Mouse (Mus musculus) hindbrain, embryonic 16.5 days (tissue): Measurements from ENCODE around the gene Gm9945. TPM values are rescaled to one million over a fixed set of nuclear protein-coding genes. Genes with fewer than 3 reads are reported as not detected.

Experiments
- ATAC-seq: fragments of 200-750 bp; cut with Nextera tagmentation; 2 replicates; pipeline ENCODE4 v1.8.0; 2017; ENCODE audit warnings: moderate TSS enrichment, moderate library complexity
- H3K27ac ChIP-seq: fragments of 300-500 bp; sonication (generic); 2 replicates; pipeline ENCODE4 v1.5.1; 2014; ENCODE audit warnings: low read depth, mild to moderate bottlenecking, control low read depth, low read length, moderate library complexity
- H3K27me3 ChIP-seq: fragments of 300-500 bp; sonication (generic); replicated peaks from 2 replicates; pipeline ENCODE4 v1.6.1; 2014; ENCODE audit warnings: low read length; ENCODE audit not compliant: control insufficient read depth, insufficient read depth
- H3K36me3 ChIP-seq: fragments of 300-500 bp; sonication (generic); 2 replicates; pipeline ENCODE4 v1.6.1; 2014; ENCODE audit warnings: mild to moderate bottlenecking, low read length, moderate library complexity, mixed read lengths; ENCODE audit not compliant: control insufficient read depth, insufficient read depth
- H3K4me1 ChIP-seq: fragments of 300-500 bp; sonication (generic); 2 replicates; pipeline ENCODE4 v1.6.1; 2014; ENCODE audit warnings: low read depth, low read length; ENCODE audit not compliant: control insufficient read depth, insufficient read depth
- H3K4me2 ChIP-seq: fragments of 300-500 bp; sonication (generic); 2 replicates; pipeline ENCODE4 v1.6.1; 2014; ENCODE audit warnings: mild to moderate bottlenecking, low read length, control low read depth, moderate library complexity
- H3K4me3 ChIP-seq: fragments of 300-500 bp; sonication (generic); 2 replicates; pipeline ENCODE4 v1.5.1; 2014; ENCODE audit warnings: mild to moderate bottlenecking, low read length, control low read depth, moderate library complexity
- H3K9ac ChIP-seq: fragments of 300-500 bp; sonication (generic); 2 replicates; pipeline ENCODE4 v1.6.1; 2014; ENCODE audit warnings: low read depth, mild to moderate bottlenecking, control low read depth, low read length, moderate library complexity
- H3K9me3 ChIP-seq: fragments of 300-500 bp; sonication (generic); 2 replicates; pipeline ENCODE4 v1.6.1; 2014; ENCODE audit warnings: mild to moderate bottlenecking, low read length, moderate library complexity; ENCODE audit not compliant: control insufficient read depth
- WGBS: fragments of 180-500 bp; shearing (Covaris S2); extraction: QIAGEN DNeasy Blood & Tissue Kit; methylation state at CpG from one replicate; pipeline ENCODE4 v1.1.7; 2014; 5-methylcytosine and 5-hydroxymethylcytosine counted together
- polyA plus RNA-seq: library from polyadenylated mRNA; unstranded; fragments of >200 nt; fragmentation: Nextera tagmentation; extraction: Ambion mirVana; gene quantifications from 2 replicates; pipeline ENCODE4 v1.2.1, GENCODE M21; 2015

Gene Gm9945
- polyA plus RNA-seq, 1 experiment from 2014 or later, result 0.34 TPM

DNA sequence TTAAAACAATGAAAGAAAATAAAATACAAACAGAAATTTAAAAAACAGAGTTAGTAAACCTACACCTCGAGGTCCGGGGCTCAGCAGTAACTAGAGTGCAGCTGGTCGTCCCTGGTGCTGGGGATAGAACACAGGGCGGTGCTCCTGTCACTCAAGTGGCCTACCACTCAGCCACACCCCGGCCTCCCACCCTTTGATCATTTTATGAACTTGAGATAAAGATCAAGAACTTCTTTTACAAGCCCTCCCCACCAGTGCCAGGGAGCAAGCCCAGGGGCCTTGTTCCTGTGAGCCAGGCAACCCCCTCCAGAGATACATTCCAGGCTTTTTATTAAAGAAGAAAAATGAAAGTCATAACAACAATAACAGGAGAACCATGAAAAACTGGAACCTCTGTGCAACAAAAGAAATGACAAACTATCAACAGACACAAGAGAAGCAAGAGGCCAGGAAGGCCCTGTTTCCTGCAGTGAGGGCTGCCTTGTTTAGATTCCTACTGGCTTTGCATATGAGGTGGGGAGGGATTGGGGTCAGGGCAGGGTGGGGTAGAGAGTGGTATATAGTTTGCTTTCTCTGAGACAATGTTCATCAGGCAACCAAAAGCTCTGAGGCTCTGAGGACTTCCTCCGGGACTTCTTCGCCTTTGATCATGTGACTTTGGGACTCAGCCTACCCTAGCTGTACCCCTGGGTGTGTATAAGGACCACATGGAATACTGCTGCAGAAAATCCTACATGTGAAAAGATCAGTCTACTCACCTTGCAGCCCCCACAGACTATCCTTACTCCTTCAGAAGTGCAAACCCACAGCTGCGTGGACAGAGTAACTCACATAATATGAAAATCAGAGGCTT, 37.0 kb downstream of the Gm9945 start:
- Histone ChIP-seq H3K27me3 (peaks cover 3% of the 10 kb centered on the region), H3K9ac (no peak overlapping the region), H3K4me2 (no peak overlapping the region), H3K4me3 (no peak overlapping the region), H3K36me3 (no peaks in the 10 kb centered on the region), H3K4me1 (peaks cover 15% of the 10 kb centered on the region), H3K9me3 (no peaks in the 10 kb centered on the region), H3K27ac (no peak overlapping the region)
- ATAC-seq, result no peak
- 46% methylated on average over 8 of the region's 8 CpGs for WGBS

DNA sequence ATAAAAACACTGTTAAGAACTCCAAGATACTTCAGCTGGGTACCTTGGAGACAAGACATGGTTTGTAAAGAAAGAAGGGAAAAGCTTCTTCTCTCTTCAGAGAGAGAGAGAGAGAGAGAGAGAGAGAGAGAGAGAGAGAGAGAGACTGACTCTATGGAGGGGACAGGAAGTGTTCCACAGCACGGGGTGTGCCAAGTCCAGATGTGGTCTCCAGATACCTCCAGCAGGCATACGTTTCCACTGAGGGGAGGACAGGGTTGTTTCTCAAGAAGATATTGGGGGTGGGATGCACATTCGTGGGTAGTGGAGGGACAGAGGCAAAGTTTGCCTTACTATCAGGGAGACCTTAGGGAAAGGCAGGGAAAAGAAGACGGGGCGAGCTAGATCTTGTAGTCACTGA, 38.8 kb downstream of the Gm9945 start:
- Histone ChIP-seq H3K4me3 (no peak overlapping the region), H3K4me1 (peaks cover 20% of the 10 kb centered on the region), H3K27ac (no peak overlapping the region), H3K9me3 (no peaks in the 10 kb centered on the region), H3K9ac (no peak overlapping the region), H3K27me3 (peaks cover 3% of the 10 kb centered on the region), H3K4me2 (peak overlapping the region; percentile 85), H3K36me3 (no peaks in the 10 kb centered on the region)
- 57% methylated on average over 5 of the region's 5 CpGs for WGBS
- ATAC-seq, result no peak

DNA sequence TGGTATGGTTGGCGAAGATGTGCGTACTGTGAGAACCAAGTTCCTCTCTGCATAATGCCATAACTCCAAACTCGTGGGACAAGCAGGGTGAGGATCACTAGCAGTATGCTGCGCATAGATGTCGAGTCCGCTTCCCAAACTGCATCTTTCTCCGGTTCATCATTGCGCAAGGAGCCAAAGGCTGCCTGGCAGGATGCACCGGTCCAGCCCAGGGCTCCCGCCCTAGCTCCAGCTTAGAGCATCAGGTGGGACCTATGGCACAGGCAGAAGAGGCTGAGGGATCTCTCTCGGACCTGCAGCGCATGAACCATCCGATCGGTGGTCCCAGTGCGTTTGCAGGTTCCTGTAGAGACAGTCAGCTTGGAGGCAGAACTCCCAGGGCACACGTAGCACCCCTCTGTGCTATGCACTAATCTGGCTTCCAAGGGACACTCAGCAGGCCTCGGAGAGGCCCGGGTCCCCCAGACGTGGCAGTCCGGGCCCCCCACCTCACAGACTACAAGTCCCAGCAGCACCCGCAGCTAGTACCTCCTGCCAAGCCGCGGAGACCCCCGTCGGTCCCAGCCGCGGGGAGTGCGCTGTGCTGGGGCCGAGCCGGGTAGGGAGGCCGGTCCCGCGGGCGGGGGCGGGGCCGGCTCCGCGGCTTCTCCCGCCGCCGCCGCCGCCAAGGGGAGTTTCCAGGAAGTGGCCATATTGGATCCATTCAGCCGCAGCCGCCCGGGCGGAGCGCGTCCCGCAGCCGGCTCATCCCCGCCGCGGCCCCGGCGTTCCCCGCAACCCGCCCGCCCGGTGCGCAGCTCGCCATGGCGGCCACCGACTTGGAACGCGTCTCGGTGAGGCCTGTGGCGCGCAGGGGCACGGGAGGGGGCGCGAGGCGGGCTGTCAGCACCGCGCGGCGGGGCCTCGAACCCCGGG, 39.5 kb downstream of the Gm9945 start, which contains the start of gene Sept8:
Sept8 (plus strand) TSS at position 51 of the 915 bp plus-strand sequence.
- WGBS, result 5% methylated on average over 58 of the region's 79 CpGs
- Histone ChIP-seq H3K4me2 (peak within 1 kb of the TSS; percentile 85), H3K9ac (peak within 1 kb of the TSS; percentile 77), H3K4me3 (peak within 1 kb of the TSS; percentile 67), H3K27ac (peak within 1 kb of the TSS; percentile 64), H3K36me3 (no peaks in the 10 kb centered on the region), H3K9me3 (no peaks in the 10 kb centered on the region), H3K27me3 (peaks cover 3% of the 10 kb centered on the region), H3K4me1 (peaks cover 20% of the 10 kb centered on the region)
- ATAC-seq, result peak; percentile 89

DNA sequence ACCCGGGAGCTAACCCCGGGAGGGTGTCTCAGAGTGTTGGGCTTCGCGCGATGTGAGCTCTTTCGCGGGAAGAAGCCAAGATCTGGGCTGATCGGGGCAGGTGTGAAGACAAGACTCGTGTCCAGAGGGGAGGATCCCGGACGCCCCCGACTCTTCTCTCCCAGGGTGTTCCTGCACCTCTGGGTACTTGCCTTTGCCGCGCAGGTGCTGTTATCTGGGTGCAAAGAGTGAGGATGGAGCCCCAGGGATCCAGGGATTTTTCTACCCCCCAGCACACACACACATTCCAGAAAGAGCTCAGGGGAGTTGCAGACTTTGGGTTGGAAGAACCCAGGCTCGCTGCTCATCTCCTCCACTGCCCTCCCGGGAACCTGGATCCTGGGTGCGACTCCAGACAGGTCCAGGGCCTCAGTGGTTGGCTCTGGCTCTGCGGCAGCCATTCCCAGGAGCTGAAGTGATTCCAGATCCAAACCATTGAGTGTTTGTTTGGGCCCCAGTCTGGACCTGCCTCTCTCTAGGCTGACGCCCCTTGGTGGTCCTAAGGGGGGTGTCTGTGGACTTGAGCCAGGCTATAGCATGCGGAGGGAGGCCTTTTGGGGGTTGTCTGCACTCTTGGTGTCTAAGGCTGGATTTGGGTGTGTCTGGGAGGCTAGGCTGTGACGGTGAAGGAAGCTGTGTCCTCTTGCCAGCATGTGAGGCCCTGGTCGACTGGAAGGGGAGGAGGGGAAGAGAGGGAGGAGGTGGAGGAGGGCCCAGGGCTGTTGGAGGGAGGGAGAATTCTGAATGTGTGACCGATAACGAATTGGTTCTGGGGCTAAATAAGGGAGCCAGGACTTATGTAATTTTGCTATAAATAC, 40.4 kb downstream of the Gm9945 start:
- Histone ChIP-seq H3K9ac (peak overlapping the region; percentile 77), H3K4me2 (peak overlapping the region; percentile 85), H3K9me3 (no peaks in the 10 kb centered on the region), H3K36me3 (no peaks in the 10 kb centered on the region), H3K4me3 (peak overlapping the region; percentile 67), H3K27ac (peak overlapping the region; percentile 64), H3K4me1 (peaks cover 20% of the 10 kb centered on the region), H3K27me3 (peaks cover 3% of the 10 kb centered on the region)
- under 1% methylated on average over 24 of the region's 24 CpGs for WGBS
- peak; percentile 49 for ATAC-seq

DNA sequence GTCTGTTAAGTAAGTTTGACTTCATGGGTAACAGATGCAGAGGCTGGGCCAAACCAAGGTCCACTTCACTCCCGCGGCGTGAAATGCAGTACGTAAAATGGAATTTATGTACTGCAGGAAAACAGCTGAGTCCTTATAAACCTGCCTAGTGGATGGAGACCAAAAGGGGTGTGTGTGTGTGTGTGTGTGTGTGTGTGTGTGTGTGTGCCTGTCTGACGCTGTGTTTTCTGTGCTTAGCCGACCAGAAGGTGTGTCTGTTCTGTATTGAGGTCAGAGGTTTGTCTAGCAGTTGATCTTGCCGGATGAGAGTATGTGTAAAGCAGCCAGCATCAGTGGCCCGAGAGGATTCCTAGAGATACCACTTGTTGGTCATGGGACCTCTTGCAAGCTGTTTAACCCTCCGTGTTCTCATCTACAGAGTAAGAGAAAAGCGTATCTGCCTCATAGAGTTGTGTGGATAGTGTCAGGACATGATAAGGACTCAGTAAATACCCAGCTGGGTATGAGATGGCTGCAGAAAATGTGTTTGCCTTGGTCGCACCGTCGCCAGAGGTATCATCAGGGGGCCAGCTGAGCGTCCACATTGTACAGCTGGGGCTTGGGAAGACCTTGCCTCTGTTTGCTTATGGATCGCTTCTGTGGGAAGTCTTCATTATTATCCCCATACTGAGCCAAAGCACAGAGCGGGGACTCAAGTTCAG, 41.3 kb downstream of the Gm9945 start:
- Histone ChIP-seq H3K27ac (no peak overlapping the region), H3K4me1 (peaks cover 20% of the 10 kb centered on the region)
- 41% methylated on average over 16 of the region's 16 CpGs for WGBS

GRCm38 (mm10) chr11:53521821-53522131, 41.8 kb downstream of the Gm9945 start:
- Histone ChIP-seq H3K4me3 (peak overlapping the region; percentile 67), H3K27me3 (peaks cover 3% of the 10 kb centered on the region), H3K9me3 (no peaks in the 10 kb centered on the region), H3K4me2 (peak overlapping the region; percentile 85), H3K9ac (no peak overlapping the region), H3K4me1 (peaks cover 20% of the 10 kb centered on the region), H3K36me3 (no peaks in the 10 kb centered on the region), H3K27ac (no peak overlapping the region)
- ATAC-seq, result no peak
- WGBS, result 87% methylated on average over 7 of the region's 7 CpGs

More for the DNA sequence above, 41.3 kb downstream of the Gm9945 start:
- Histone ChIP-seq H3K36me3 (no peaks in the 10 kb centered on the region), H3K9ac (peak overlapping the region; percentile 77; the same call in 1 of the 2 replicates), H3K4me2 (peak overlapping the region; percentile 85), H3K27me3 (peaks cover 3% of the 10 kb centered on the region), H3K4me3 (peak overlapping the region; percentile 67), H3K9me3 (no peaks in the 10 kb centered on the region)
- ATAC-seq, result no peak

- Histone ChIP-seq H3K4me3 (no peak overlapping the region), H3K4me1 (peaks cover 20% of the 10 kb centered on the region), H3K36me3 (no peaks in the 10 kb centered on the region), H3K9ac (no peak overlapping the region), H3K4me2 (no peak overlapping the region), H3K27me3 (peaks cover 3% of the 10 kb centered on the region), H3K27ac (no peak overlapping the region), H3K9me3 (no peaks in the 10 kb centered on the region)
- 91% methylated on average over 3 of the region's 3 CpGs for WGBS
- no peak for ATAC-seq
Measured at GRCm38 (mm10) chr11:53522362-53522761, 42.4 kb downstream of the Gm9945 start.

DNA sequence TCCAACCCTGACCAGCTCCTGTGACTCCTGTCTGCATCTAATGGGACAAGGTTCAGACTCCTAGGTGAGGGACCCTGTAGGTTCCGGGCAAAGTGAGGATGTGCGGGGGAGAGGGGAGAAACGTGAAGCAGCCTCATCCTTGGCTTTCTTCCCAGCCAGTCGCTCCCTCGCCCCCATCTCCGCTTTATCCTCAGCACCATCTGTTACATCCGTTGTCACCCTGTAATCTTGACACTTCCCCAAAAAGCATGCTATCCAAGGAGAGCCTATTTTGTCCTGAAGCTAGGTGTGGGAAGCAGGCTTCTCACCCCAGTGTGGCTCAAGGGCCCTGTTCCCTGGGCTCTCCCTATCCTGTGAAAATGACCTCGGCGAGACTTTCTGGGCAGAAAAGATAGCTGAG, 43.0 kb downstream of the Gm9945 start:
- Histone ChIP-seq H3K4me1 (peaks cover 20% of the 10 kb centered on the region), H3K27ac (no peak overlapping the region), H3K4me3 (no peak overlapping the region), H3K9me3 (no peaks in the 10 kb centered on the region), H3K9ac (no peak overlapping the region), H3K27me3 (peaks cover under 1% of the 10 kb centered on the region), H3K4me2 (no peak overlapping the region), H3K36me3 (no peaks in the 10 kb centered on the region)
- WGBS, result 60% methylated on average over 9 of the region's 9 CpGs
- no peak for ATAC-seq
